8 mouse cellular contexts compared by ENCODE assay signal in genomic region chr2:125866058-125866740, GRCm38 (mm10). TPM values are rescaled to one million over a fixed set of nuclear protein-coding genes. Genes with fewer than 3 reads are reported as not detected.
DNase-seq lines count a peak whose midpoint lies in the region; ATAC-seq lines count a peak whose summit lies in the region.

No protein-coding gene starts in this region.

- H3K27me3 ChIP-seq in hindbrain, embryonic 12.5 days = no peaks in the 10 kb centered on the region

- H3K9me3 ChIP-seq in hindbrain, embryonic 12.5 days (replicated peaks) = no peaks in the 10 kb centered on the region

- H3K4me3 ChIP-seq in hindbrain, embryonic 12.5 days = peak overlapping the region; percentile 41

- peak overlapping the region; percentile 67 for H3K4me2 ChIP-seq in hindbrain, embryonic 12.5 days (replicated peaks)

- peak; percentile 73 for DNase-seq in Muller cell, postnatal 12 days (ENCODE audit: inconsistent ontology term)
- DNase-seq in cerebellum, postnatal 14 days = peak; percentile 50 to 64
- peak; percentile 24 to 26 for DNase-seq in frontal cortex, postnatal 14 days (ENCODE audit: low spot score in 2 of 2)
- DNase-seq in layer of hippocampus, postnatal 36 days = peak; percentile 20 to 37
- DNase-seq in lung, postnatal 36 days = peak; percentile 83
- peak; percentile 72 for DNase-seq in retina, embryonic 14.5 days (ENCODE audit: low spot score)
- peak; percentile 63 to 74 for DNase-seq in thymus, postnatal 36 days

- ATAC-seq in hindbrain, embryonic 12.5 days (ENCODE audit: low FRiP score) = peak; percentile 63

- H3K4me1 ChIP-seq in hindbrain, embryonic 12.5 days = peaks cover 3% of the 10 kb centered on the region; the same call in 1 of the 2 replicates

- 7% methylated on average over 23 of the region's 23 CpGs for WGBS in hindbrain, embryonic 12.5 days

- no peak overlapping the region for H3K27ac ChIP-seq in hindbrain, embryonic 12.5 days

- H3K9ac ChIP-seq in hindbrain, embryonic 12.5 days = peak overlapping the region; percentile 60

- no peaks in the 10 kb centered on the region for H3K36me3 ChIP-seq in hindbrain, embryonic 12.5 days

RNA-seq across cellular contexts. Expression of gene Cops2, which starts 7.3 kb away (rescaled TPM):
- 76.4 and 82.0 TPM in 2 replicates for polyA plus RNA-seq in hindbrain, embryonic 12.5 days (2016; fragmentation: Nextera tagmentation; extraction: Ambion mirVana)
- total RNA-seq in layer of hippocampus, postnatal 36 days (2021) = 100 to 1,000 TPM; 102 to 115 TPM

RNA-seq across cellular contexts. Expression of gene Galk2, which starts 7.3 kb away (rescaled TPM):
- polyA plus RNA-seq in hindbrain, embryonic 12.5 days (2016; fragmentation: Nextera tagmentation; extraction: Ambion mirVana) = 35.2 and 35.3 TPM in 2 replicates
- total RNA-seq in layer of hippocampus, postnatal 36 days (2021) = 10 to 100 TPM; 27.4 to 29.8 TPM

Comparison
In these comparisons a context has a peak if more than half of its experiments do, and no peak if none do; other contexts are left out.
1. DNase-seq: peak in every context shown above with its lines; median percentile 83 in lung, postnatal 36 days; 73 in Muller cell, postnatal 12 days; 72 in retina, embryonic 14.5 days; 68 in thymus, postnatal 36 days; 57 in cerebellum, postnatal 14 days; 28 in layer of hippocampus, postnatal 36 days; 25 in frontal cortex, postnatal 14 days.